Mouse (Mus musculus) MEL (cell line): ENCODE measurements at regions not wholly inside any gene's neighbourhood (a gene's known extent, or its start where the extent isn't known, plus 50 kb on each side); places are given as distances from the start of the nearest gene placed in this dataset.

ENCODE experiments used
- CTCF ChIP-seq, 3 experiments: IDR thresholded peaks in 2 of 3; conservative IDR thresholded peaks in 1 of 3; 2 replicates each; pipeline ENCODE4 v1.5.1; 2011 to 2012; ENCODE audit warnings: low read length in 3 of 3, low read depth in 2 of 3, mild to moderate bottlenecking in 2 of 3, improper control_type of control experiment in 1 of 3, inconsistent platforms in 1 of 3, mixed read lengths in 1 of 3, moderate library complexity in 1 of 3; ENCODE audit not compliant: control insufficient read depth in 1 of 3, insufficient read depth in 1 of 3, poor library complexity in 1 of 3, severe bottlenecking in 1 of 3
- GABPA ChIP-seq: IDR thresholded peaks from 2 replicates; pipeline ENCODE4 v1.6.1; 2012; ENCODE audit warnings: low read depth, mild to moderate bottlenecking, inconsistent platforms, low read length, improper control_type of control experiment, moderate library complexity
- HCFC1 ChIP-seq: IDR thresholded peaks from 2 replicates; pipeline ENCODE4 v1.6.1; 2012; ENCODE audit warnings: low read depth, mild to moderate bottlenecking, inconsistent platforms, low read length, improper control_type of control experiment, moderate library complexity
- MAFK ChIP-seq: IDR thresholded peaks from 2 replicates; pipeline ENCODE4 v1.6.1; 2011; ENCODE audit warnings: low read depth, mild to moderate bottlenecking, low read length, improper control_type of control experiment, borderline replicate concordance
- MXI1 ChIP-seq: IDR thresholded peaks from 2 replicates; pipeline ENCODE4 v1.6.1; 2011; ENCODE audit warnings: mild to moderate bottlenecking, low read depth, low read length, improper control_type of control experiment
- MYC ChIP-seq: IDR thresholded peaks from 2 replicates; pipeline ENCODE4 v1.6.1; 2011; ENCODE audit warnings: low read depth, mild to moderate bottlenecking, low read length, improper control_type of control experiment, moderate library complexity
- NELFE ChIP-seq: IDR thresholded peaks from 2 replicates; pipeline ENCODE4 v1.6.1; 2011; ENCODE audit warnings: low read depth, low read length, improper control_type of control experiment
- POLR2A ChIP-seq, 2 experiments: IDR thresholded peaks; 2 replicates each; pipeline ENCODE4 v1.6.1; 2011 to 2012; ENCODE audit warnings: low read length in 2 of 2, mild to moderate bottlenecking in 2 of 2, control low read depth in 1 of 2, improper control_type of control experiment in 1 of 2, low read depth in 1 of 2, moderate library complexity in 1 of 2; ENCODE audit not compliant: control insufficient read depth in 1 of 2, insufficient read depth in 1 of 2, poor library complexity in 1 of 2
- TAL1 ChIP-seq: IDR thresholded peaks from 2 replicates; pipeline ENCODE4 v1.6.1; 2012; ENCODE audit warnings: mild to moderate bottlenecking, inconsistent platforms, low read length, moderate library complexity, mixed read lengths
- ZKSCAN1 ChIP-seq: IDR thresholded peaks from 2 replicates; pipeline ENCODE4 v1.6.1; 2012; ENCODE audit warnings: low read depth, mild to moderate bottlenecking, inconsistent platforms, low read length, improper control_type of control experiment, moderate library complexity
- ZNF384 ChIP-seq: IDR thresholded peaks from 2 replicates; pipeline ENCODE4 v1.6.1; 2012; ENCODE audit warnings: low read depth, mild to moderate bottlenecking, inconsistent platforms, low read length, improper control_type of control experiment

DNA sequence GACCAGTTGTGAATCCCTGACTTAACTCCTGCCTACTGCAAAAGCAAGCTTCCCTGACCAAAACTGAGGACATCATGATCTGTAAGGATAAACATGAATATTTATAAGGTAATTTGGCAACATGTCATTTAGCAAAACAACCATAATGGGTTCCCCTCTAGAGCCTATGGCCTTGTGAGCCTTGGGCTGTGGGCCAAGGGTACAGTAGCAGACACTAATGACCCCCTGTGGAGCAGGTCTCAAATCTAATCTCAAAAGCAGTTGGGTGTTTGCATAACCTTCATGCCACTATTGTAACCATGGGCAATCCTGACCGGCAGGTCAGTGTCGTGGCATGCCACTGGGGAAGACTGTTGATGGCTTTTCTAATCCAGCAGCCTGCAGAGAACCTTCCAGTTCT is 270.8 kb downstream of the Ptpru start:
- no peak for TF ChIP-seq CTCF (IDR thresholded peaks at IDR 0.05 in 2 of 3, conservative IDR thresholded peaks at IDR 0.05 in 1 of 3; ENCODE audit: control insufficient read depth in 1 of 3, insufficient read depth in 1 of 3, low read depth in 2 of 3, low read length in 3 of 3, poor library complexity in 1 of 3, severe bottlenecking in 1 of 3)
- TF ChIP-seq TAL1: no peak
- TF ChIP-seq MYC: no peak
- TF ChIP-seq MXI1: no peak
- no peak for TF ChIP-seq POLR2A (IDR thresholded peaks at IDR 0.05; ENCODE audit: control insufficient read depth in 1 of 2, insufficient read depth in 1 of 2, low read depth in 1 of 2, low read length in 2 of 2, poor library complexity in 1 of 2)
- no peak for TF ChIP-seq GABPA
- no peak for TF ChIP-seq ZKSCAN1
- no peak for TF ChIP-seq NELFE
- no peak for TF ChIP-seq HCFC1
- TF ChIP-seq MAFK: no peak
- no peak for TF ChIP-seq ZNF384
